Mouse (Mus musculus) liver, adult (tissue): ENCODE results near the gene Trpv1.
A peak's percentile ranks its signal among the peaks of the same experiment; 100 is the strongest.

Experiments
- GATA4 ChIP-seq: IDR thresholded peaks from 2 replicates; pipeline ENCODE4 v1.6.1; 2014; ENCODE audit warnings: mild to moderate bottlenecking, low read length; ENCODE audit not compliant: insufficient replicate concordance

Trpv1 gene

GRCm38 (mm10) chr11:73233992-73234391, at the start of gene Trpv1:
Gene Trpv1 (plus strand): TSS chr11:73234292.
- no peak for TF ChIP-seq GATA4

GRCm38 (mm10) chr11:73185872-73186615, 48.0 kb upstream of the Trpv1 start:
- no peak for TF ChIP-seq GATA4

- no peak for TF ChIP-seq GATA4
These were observed 46.9 kb upstream of the Trpv1 start for GRCm38 (mm10) chr11:73187231-73187630.

- no peak for TF ChIP-seq GATA4
These were observed 41.0 kb upstream of the Trpv1 start for GRCm38 (mm10) chr11:73193047-73193446.

- TF ChIP-seq GATA4: no peak
These were observed 39.6 kb upstream of the Trpv1 start for GRCm38 (mm10) chr11:73194444-73194843.

GRCm38 (mm10) chr11:73198190-73198589, 35.9 kb upstream of the Trpv1 start:
- no peak for TF ChIP-seq GATA4

- no peak for TF ChIP-seq GATA4
These were observed 35.4 kb upstream of the Trpv1 start, which contains the start of gene Ctns for GRCm38 (mm10) chr11:73198603-73199229. Gene Ctns (minus strand): TSS chr11:73199042.

- TF ChIP-seq GATA4: peak; percentile 4; the same call in 1 of the 2 replicates
These were observed 34.8 kb upstream of the Trpv1 start, which contains the start of gene Shpk for GRCm38 (mm10) chr11:73199230-73199712. Gene Shpk (plus strand): TSS chr11:73199460.

- peak; percentile 49; the same call in 1 of the 2 replicates for TF ChIP-seq GATA4
These were observed 34.2 kb upstream of the Trpv1 start for GRCm38 (mm10) chr11:73199879-73200278.

GRCm38 (mm10) chr11:73201021-73201420, 33.1 kb upstream of the Trpv1 start:
- no peak for TF ChIP-seq GATA4

- TF ChIP-seq GATA4: no peak
These were observed 32.5 kb upstream of the Trpv1 start for GRCm38 (mm10) chr11:73201597-73201996.

GRCm38 (mm10) chr11:73203895-73204294, 30.2 kb upstream of the Trpv1 start:
- TF ChIP-seq GATA4: no peak

- no peak for TF ChIP-seq GATA4
These were observed 28.9 kb upstream of the Trpv1 start for GRCm38 (mm10) chr11:73205194-73205593.

- no peak for TF ChIP-seq GATA4
These were observed 26.5 kb upstream of the Trpv1 start for GRCm38 (mm10) chr11:73207621-73208020.

GRCm38 (mm10) chr11:73213956-73214355, 20.1 kb upstream of the Trpv1 start:
- no peak for TF ChIP-seq GATA4

GRCm38 (mm10) chr11:73219671-73220070, 14.4 kb upstream of the Trpv1 start:
- TF ChIP-seq GATA4: no peak
